Mouse (Mus musculus) G1E (cell line): ENCODE measurements at regions not wholly inside any gene's neighbourhood (a gene's known extent, or its start where the extent isn't known, plus 50 kb on each side); places are given as distances from the start of the nearest gene placed in this dataset.

Experiments used
- CTCF ChIP-seq: IDR thresholded peaks from 2 replicates; pipeline ENCODE4 v1.5.1; 2012; ENCODE audit warnings: low read depth, low read length, inconsistent platforms, mixed read lengths
- GATA1 ChIP-seq: IDR thresholded peaks from 2 replicates; pipeline ENCODE4 v1.6.1; 2012; ENCODE audit warnings: borderline replicate concordance, low read length, inconsistent platforms, mixed read lengths
- GATA2 ChIP-seq: IDR thresholded peaks from 2 replicates; pipeline ENCODE4 v1.6.1; 2012; ENCODE audit warnings: low read depth, low read length, inconsistent platforms, borderline replicate concordance
- POLR2AphosphoS5 ChIP-seq: IDR thresholded peaks from 2 replicates; pipeline ENCODE4 v1.6.1; 2012; ENCODE audit warnings: low read depth, low read length, inconsistent platforms; ENCODE audit not compliant: insufficient replicate concordance
- TAL1 ChIP-seq: conservative IDR thresholded peaks from 2 replicates; pipeline ENCODE4 v1.6.1; 2012; ENCODE audit warnings: low read depth, low read length, inconsistent platforms, mixed read lengths

- no peak for TF ChIP-seq CTCF
- no peak for TF ChIP-seq POLR2AphosphoS5
- TF ChIP-seq GATA1, result no peak
- TF ChIP-seq TAL1, result no peak
- no peak for TF ChIP-seq GATA2
Measured at GRCm38 (mm10) chr9:115602772-115603171, 292.6 kb upstream of the Stt3b start.
